Mouse (Mus musculus) megakaryocyte, embryonic 14.5 days (primary cell): ENCODE measurements at regions not wholly inside any gene's neighbourhood (a gene's known extent, or its start where the extent isn't known, plus 50 kb on each side); places are given as distances from the start of the nearest gene placed in this dataset.

Source experiments
- FLI1 ChIP-seq: IDR thresholded peaks from 2 replicates; pipeline ENCODE4 v1.6.1; 2012; ENCODE audit warnings: low read length, inconsistent platforms, mixed read lengths
- GATA1 ChIP-seq: IDR thresholded peaks from 3 replicates; pipeline ENCODE4 v1.6.1; 2012; ENCODE audit warnings: mixed read lengths, low read length, inconsistent platforms, borderline replicate concordance

- TF ChIP-seq GATA1 (no peak), FLI1 (no peak)
Observed at GRCm38 (mm10) chr13:52183635-52184034, 337.2 kb downstream of the Gadd45g start.
